Mouse (Mus musculus) T-helper 2 cell (primary cell): ENCODE results near the gene Uqcc1.

ENCODE experiments used
- in situ Hi-C: fragments of 300-600 bp; cut with MboI, MseI; formaldehyde crosslinking; loops from one replicate; pipeline ENCODE4 v1.15.1; 2025; ENCODE audit warnings: high pct_unique_total_duplicates

Gene Uqcc1

GRCm38 (mm10) chr2:155817301-155818245, 112.5 kb downstream of the Uqcc1 start:
- in situ Hi-C loops, result no loop called here

GRCm38 (mm10) chr2:155816179-155816578, 113.9 kb downstream of the Uqcc1 start:
- in situ Hi-C loops, result no loop called here

DNA sequence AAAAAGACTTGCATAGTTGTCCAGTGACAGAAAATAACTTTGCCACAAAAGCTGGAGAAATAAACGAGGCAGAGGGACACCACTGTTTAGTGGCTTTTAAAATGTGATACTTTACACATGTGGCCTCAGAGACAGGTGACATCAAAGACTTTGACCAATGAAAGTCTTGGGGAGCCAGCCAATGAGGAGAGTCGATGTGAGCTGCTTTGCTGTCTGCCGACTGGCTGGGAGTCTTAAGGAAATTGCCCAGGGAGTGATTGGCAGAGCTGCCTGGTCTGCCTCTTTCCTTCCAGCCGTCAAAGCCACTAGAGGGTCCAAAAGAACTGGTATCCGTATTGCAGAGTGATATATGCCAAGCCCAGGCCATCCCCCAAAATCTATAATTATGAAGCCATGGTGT, 115.3 kb downstream of the Uqcc1 start:
- in situ Hi-C loops, result no loop called here

- in situ Hi-C loops, result no loop called here
Observed at GRCm38 (mm10) chr2:155812637-155813036, 117.5 kb downstream of the Uqcc1 start.

DNA sequence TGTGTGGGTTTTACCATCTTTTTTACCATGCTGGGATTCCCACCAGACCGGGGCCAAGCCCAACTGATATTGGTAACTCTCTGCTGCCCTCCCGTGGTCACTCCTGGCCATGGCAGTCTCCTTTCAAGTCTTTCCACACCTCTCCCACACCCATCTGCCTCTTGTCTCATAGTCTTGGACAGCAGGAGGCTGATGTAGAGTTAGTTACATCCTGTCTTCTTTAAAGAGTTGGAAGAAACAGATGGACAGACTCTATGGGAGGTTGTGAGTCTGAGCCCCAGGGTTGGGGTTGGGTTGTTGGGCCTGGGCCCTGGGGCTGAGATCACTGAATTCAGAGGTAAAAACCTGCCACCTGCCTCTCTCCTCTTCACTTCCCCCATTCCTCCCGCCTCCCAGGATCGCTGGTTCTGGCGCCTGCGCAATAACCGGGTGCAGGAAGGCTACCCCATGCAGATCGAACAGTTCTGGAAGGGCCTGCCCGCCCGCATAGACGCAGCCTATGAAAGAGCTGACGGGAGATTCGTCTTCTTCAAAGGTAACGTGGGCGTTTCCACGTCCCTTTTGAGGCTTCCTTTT, 118.2 kb downstream of the Uqcc1 start:
- in situ Hi-C loops, result no loop called here

GRCm38 (mm10) chr2:155809620-155810019, 120.5 kb downstream of the Uqcc1 start:
- in situ Hi-C loops, result no loop called here

DNA sequence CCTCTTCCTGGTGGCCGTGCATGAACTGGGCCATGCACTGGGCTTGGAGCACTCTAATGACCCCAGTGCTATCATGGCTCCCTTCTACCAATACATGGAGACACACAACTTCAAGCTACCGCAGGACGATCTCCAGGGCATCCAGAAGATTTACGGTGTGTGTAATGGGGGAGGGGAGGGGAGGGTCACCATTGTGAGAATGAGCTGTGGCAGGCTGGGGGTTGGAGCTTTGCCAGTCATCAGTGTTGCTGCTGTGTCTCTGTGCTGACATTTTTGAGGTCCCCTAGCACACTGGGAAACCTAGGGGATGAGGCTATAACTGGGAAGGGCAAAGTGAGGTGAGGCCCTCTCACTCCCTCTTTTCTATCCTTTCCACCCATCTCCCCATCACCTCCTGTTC, 122.7 kb downstream of the Uqcc1 start:
- in situ Hi-C loops, result no loop called here

- in situ Hi-C loops, result no loop called here
Observed at GRCm38 (mm10) chr2:155806548-155806947, 123.6 kb downstream of the Uqcc1 start.

- in situ Hi-C loops, result no loop called here
Observed at GRCm38 (mm10) chr2:155805925-155806255, 124.2 kb downstream of the Uqcc1 start.

DNA sequence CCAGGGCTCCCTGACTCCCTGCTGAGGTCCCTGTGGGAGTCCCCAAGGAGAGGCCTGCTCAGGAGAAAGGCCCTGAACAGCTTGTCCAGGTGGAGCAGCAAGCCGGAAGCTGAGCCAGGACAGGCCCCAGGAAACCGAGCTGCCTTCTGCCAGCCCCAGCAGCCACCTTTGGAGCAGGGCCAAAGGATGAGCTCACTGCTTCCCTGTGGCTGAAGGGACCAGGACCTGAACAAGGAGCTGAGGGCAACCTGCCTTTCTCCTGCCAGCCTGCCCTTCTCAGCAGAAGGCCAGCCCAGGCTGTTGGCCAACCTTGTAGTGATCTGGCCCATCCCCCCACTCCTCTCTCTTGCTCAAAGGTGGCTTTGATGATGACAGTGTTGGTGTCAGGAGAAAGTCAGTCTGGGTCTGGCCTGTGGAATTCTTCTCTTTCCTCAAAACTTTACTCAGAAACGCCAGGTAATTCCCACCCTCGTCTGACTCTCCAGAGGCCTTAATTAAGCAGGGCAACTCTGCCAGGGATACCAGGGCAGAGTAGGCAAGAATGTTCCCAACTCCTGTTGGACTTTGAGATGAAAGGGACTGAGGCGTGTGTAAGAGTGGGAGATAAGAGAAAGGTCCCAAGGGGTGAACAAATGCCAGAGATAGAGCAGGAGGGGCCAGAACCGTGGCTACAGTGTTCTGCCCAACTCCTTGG, 124.7 kb downstream of the Uqcc1 start:
- in situ Hi-C loops, result no loop called here

DNA sequence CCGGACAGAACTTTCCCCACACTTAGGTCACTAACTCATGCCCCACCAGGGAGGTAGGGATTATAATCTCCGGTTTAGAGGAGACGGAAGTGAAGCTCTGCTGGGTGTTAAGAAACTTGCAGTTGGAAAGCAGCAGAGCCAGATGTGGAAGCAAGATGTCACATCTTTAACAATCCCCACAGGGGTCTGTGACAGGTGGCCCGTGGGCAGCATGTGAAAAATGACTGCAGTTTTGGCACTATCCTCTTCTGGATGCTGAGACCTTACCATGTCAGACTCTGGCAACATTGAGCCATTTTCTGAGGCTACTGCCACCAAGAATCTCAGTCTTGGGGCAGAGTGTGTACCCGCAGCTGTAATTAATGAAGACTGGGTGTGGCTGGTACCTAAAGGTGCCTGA, 126.1 kb downstream of the Uqcc1 start:
- in situ Hi-C loops, result no loop called here

DNA sequence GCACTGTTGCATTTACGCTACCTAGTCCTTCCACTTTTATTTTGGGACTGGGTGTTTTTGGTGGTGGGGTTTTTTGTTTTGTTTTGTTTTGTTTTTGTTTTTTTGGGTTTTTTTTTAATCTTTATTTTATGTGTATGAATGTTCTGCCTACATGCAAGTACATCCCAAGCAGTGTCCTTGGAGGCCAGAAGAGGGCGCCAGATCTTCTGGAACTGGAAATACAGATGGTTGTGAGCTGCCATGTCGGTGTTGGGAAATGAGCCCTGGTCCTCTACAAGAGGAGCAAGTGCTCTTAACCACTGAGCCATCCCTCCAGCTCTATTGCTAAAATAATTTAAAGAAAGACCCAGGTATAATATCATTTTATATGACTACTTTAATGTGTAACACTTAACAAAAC, 127.3 kb downstream of the Uqcc1 start:
- in situ Hi-C loops, result no loop called here

DNA sequence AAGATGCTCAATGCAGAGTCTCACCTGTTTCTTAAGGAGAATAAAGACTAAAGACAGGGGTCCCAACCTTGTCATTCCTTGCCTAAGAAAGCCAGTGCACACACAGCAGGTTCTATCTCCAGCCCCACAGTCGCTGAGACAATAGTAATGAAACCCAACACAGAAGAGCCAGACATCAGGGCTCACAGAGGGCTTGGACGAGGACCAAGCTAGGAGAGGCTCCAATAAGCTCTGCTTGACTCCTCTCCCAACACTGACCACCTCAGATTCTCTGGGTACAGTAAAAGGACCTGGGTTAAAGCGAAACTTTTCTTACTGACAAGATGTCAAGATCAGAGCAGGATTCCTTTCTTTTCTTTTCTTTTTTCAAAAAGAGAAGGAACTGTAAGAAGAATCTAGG, 131.5 kb downstream of the Uqcc1 start:
- in situ Hi-C loops, result no loop called here
